Mouse (Mus musculus): Measurements from ENCODE around the gene Adh1.

GRCm38 (mm10) chr3:138225853-138226252, 34.9 kb upstream of the Adh1 start:
- no peak for TF ChIP-seq USF1 (IDR thresholded peaks at IDR 0.05; ENCODE audit: low read depth)
- no peak for TF ChIP-seq CEBPB (IDR thresholded peaks at IDR 0.05; ENCODE audit: insufficient read depth, poor library complexity, severe bottlenecking)
- TF ChIP-seq MAX (IDR thresholded peaks at IDR 0.05; ENCODE audit: low read depth), result no peak
- TF ChIP-seq POLR2A (IDR thresholded peaks at IDR 0.05; ENCODE audit: insufficient read length, low read depth), result no peak
- TF ChIP-seq POLR2AphosphoS2 (IDR thresholded peaks at IDR 0.05; ENCODE audit: insufficient read length, low read depth), result no peak
- TF ChIP-seq MYOD1 (IDR thresholded peaks at IDR 0.05; ENCODE audit: control insufficient read depth in 1 of 3, insufficient read length in 2 of 3, low read depth in 2 of 3), result no peak
- TF ChIP-seq E2F4 (IDR thresholded peaks at IDR 0.05; ENCODE audit: insufficient read depth), result no peak

All from myocyte (in vitro differentiated cells).